Mouse (Mus musculus): ENCODE results near the gene AU022252.

DNA sequence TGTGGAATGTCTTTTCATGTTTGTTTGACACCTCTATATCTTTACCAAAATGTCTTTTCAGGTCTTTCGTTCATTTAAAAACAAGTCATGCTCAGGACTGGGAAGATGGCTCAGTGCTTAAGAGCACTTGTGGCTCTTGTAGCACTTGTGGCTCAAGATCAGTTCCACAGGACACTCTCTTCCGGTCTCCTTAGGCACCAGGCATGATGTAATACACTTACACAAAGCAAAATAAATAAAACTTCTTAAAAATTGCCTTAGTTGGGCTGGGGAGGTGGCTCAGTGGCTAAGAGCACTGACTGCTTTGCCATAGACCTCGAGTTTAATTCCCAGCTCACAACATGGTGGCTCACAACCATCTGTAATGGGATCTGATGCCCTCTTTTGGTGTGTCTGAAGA is 71.2 kb downstream of the AU022252 start:
- TF ChIP-seq GATA1 (IDR thresholded peaks at IDR 0.05; ENCODE audit: borderline replicate concordance, low read length) = no peak
- no peak for TF ChIP-seq FLI1 (IDR thresholded peaks at IDR 0.05; ENCODE audit: low read length)
